Mouse (Mus musculus): ENCODE results near the gene Gda. TPM values are rescaled to one million over a fixed set of nuclear protein-coding genes. Genes with fewer than 3 reads are reported as not detected.

The Gda gene
- total and polyA plus RNA-seq, 2 experiments from 2014 or later, result 2.4 to 6.9 TPM

- H3K4me2 ChIP-seq (ENCODE audit: low read depth, low read length, poor library complexity, severe bottlenecking), result peak overlapping the region; percentile 95
- TF ChIP-seq CTCF (IDR thresholded peaks at IDR 0.05), result peak; percentile 61
- peak overlapping the region; percentile 62 for H3K4me3 ChIP-seq (ENCODE audit: low read depth, low read length)
- peaks cover 7% of the 10 kb centered on the region; the same call in 1 of the 2 replicates for H3K27me3 ChIP-seq (ENCODE audit: insufficient read depth, low read length)
- H3K36me3 ChIP-seq (ENCODE audit: insufficient read depth, low read length), result no peaks in the 10 kb centered on the region
- H3K9ac ChIP-seq (replicated peaks; ENCODE audit: low read length, poor library complexity, severe bottlenecking), result peak overlapping the region; percentile 50; the same call in 1 of the 2 replicates
- H3K27ac ChIP-seq (ENCODE audit: low read depth, low read length), result no peak overlapping the region
- H3K4me1 ChIP-seq (ENCODE audit: insufficient read depth, low read length), result peaks cover 4% of the 10 kb centered on the region; the same call in 1 of the 2 replicates
- no peaks in the 10 kb centered on the region for H3K9me3 ChIP-seq (ENCODE audit: low read length)
- ATAC-seq (ENCODE audit: low FRiP score) (peak; percentile 63; the same call in 1 of the 2 replicates), DNase-seq (ENCODE audit: low spot score) (peak; percentile 34)
- 3% methylated on average over 47 of the region's 48 CpGs for WGBS
These were observed 994 bp downstream of the Gda start for GRCm38 (mm10) chr19:21472121-21472780.

- no peaks in the 10 kb centered on the region for H3K36me3 ChIP-seq (ENCODE audit: insufficient read depth, low read length)
- no peak for TF ChIP-seq CTCF (IDR thresholded peaks at IDR 0.05)
- no peak for ATAC-seq (ENCODE audit: low FRiP score)
- H3K9me3 ChIP-seq (ENCODE audit: low read length), result no peaks in the 10 kb centered on the region
- no peak for DNase-seq (ENCODE audit: low spot score)
- H3K4me2 ChIP-seq (ENCODE audit: low read depth, low read length, poor library complexity, severe bottlenecking), result no peak overlapping the region
- H3K4me1 ChIP-seq (ENCODE audit: insufficient read depth, low read length), result no peaks in the 10 kb centered on the region
- H3K27ac ChIP-seq (ENCODE audit: low read depth, low read length), result no peak overlapping the region
- no peaks in the 10 kb centered on the region for H3K27me3 ChIP-seq (ENCODE audit: insufficient read depth, low read length)
- no peak overlapping the region for H3K4me3 ChIP-seq (ENCODE audit: low read depth, low read length)
- 84% methylated on average over 5 of the region's 5 CpGs for WGBS
- H3K9ac ChIP-seq (replicated peaks; ENCODE audit: low read length, poor library complexity, severe bottlenecking), result no peak overlapping the region
These were observed 11.9 kb downstream of the Gda start for GRCm38 (mm10) chr19:21461221-21461960.

- Histone ChIP-seq H3K4me1 (ENCODE audit: insufficient read depth, low read length) (no peaks in the 10 kb centered on the region), H3K9ac (replicated peaks; ENCODE audit: low read length, poor library complexity, severe bottlenecking) (no peak overlapping the region), H3K4me2 (ENCODE audit: low read depth, low read length, poor library complexity, severe bottlenecking) (no peak overlapping the region), H3K9me3 (ENCODE audit: low read length) (no peaks in the 10 kb centered on the region), H3K27ac (ENCODE audit: low read depth, low read length) (no peak overlapping the region), H3K27me3 (ENCODE audit: insufficient read depth, low read length) (no peaks in the 10 kb centered on the region), H3K36me3 (ENCODE audit: insufficient read depth, low read length) (no peaks in the 10 kb centered on the region), H3K4me3 (ENCODE audit: low read depth, low read length) (no peak overlapping the region)
- 85% methylated on average over 4 of the region's 4 CpGs for WGBS
- no peak for DNase-seq (ENCODE audit: low spot score)
- TF ChIP-seq CTCF (IDR thresholded peaks at IDR 0.05), result no peak
- ATAC-seq (ENCODE audit: low FRiP score), result no peak
These were observed 15.8 kb downstream of the Gda start for GRCm38 (mm10) chr19:21457461-21457860.

- no peaks in the 10 kb centered on the region for H3K4me1 ChIP-seq (ENCODE audit: insufficient read depth, low read length)
- no peak for TF ChIP-seq CTCF (IDR thresholded peaks at IDR 0.05)
- ATAC-seq (ENCODE audit: low FRiP score) (no peak), DNase-seq (ENCODE audit: low spot score) (no peak)
- H3K4me2 ChIP-seq (ENCODE audit: low read depth, low read length, poor library complexity, severe bottlenecking), result no peak overlapping the region
- WGBS, result 73% methylated on average over 3 of the region's 3 CpGs
- no peak overlapping the region for H3K4me3 ChIP-seq (ENCODE audit: low read depth, low read length)
- no peak overlapping the region for H3K27ac ChIP-seq (ENCODE audit: low read depth, low read length)
- H3K9ac ChIP-seq (replicated peaks; ENCODE audit: low read length, poor library complexity, severe bottlenecking), result no peak overlapping the region
- no peaks in the 10 kb centered on the region for H3K36me3 ChIP-seq (ENCODE audit: insufficient read depth, low read length)
- H3K9me3 ChIP-seq (ENCODE audit: low read length), result no peaks in the 10 kb centered on the region
- no peaks in the 10 kb centered on the region for H3K27me3 ChIP-seq (ENCODE audit: insufficient read depth, low read length)
These were observed 31.5 kb downstream of the Gda start for GRCm38 (mm10) chr19:21441787-21442186.

GRCm38 (mm10) chr19:21440841-21441240, 32.4 kb downstream of the Gda start:
- ATAC-seq (ENCODE audit: low FRiP score), result no peak
- 90% methylated on average over 6 of the region's 6 CpGs for WGBS
- Histone ChIP-seq H3K27ac (ENCODE audit: low read depth, low read length) (no peak overlapping the region), H3K4me3 (ENCODE audit: low read depth, low read length) (no peak overlapping the region), H3K9me3 (ENCODE audit: low read length) (no peaks in the 10 kb centered on the region), H3K4me1 (ENCODE audit: insufficient read depth, low read length) (no peaks in the 10 kb centered on the region), H3K9ac (replicated peaks; ENCODE audit: low read length, poor library complexity, severe bottlenecking) (no peak overlapping the region), H3K4me2 (ENCODE audit: low read depth, low read length, poor library complexity, severe bottlenecking) (no peak overlapping the region), H3K27me3 (ENCODE audit: insufficient read depth, low read length) (no peaks in the 10 kb centered on the region), H3K36me3 (ENCODE audit: insufficient read depth, low read length) (no peaks in the 10 kb centered on the region)
- no peak for DNase-seq (ENCODE audit: low spot score)
- no peak for TF ChIP-seq CTCF (IDR thresholded peaks at IDR 0.05)

GRCm38 (mm10) chr19:21439141-21439737, 34.0 kb downstream of the Gda start:
- Histone ChIP-seq H3K4me1 (ENCODE audit: insufficient read depth, low read length) (no peaks in the 10 kb centered on the region), H3K9me3 (ENCODE audit: low read length) (no peaks in the 10 kb centered on the region), H3K9ac (replicated peaks; ENCODE audit: low read length, poor library complexity, severe bottlenecking) (no peak overlapping the region), H3K4me3 (ENCODE audit: low read depth, low read length) (no peak overlapping the region), H3K27me3 (ENCODE audit: insufficient read depth, low read length) (no peaks in the 10 kb centered on the region), H3K27ac (ENCODE audit: low read depth, low read length) (no peak overlapping the region), H3K36me3 (ENCODE audit: insufficient read depth, low read length) (no peaks in the 10 kb centered on the region), H3K4me2 (ENCODE audit: low read depth, low read length, poor library complexity, severe bottlenecking) (no peak overlapping the region)
- TF ChIP-seq CTCF (IDR thresholded peaks at IDR 0.05), result no peak
- WGBS, result 78% methylated on average over 3 of the region's 3 CpGs
- DNase-seq (ENCODE audit: low spot score), result no peak
- no peak for ATAC-seq (ENCODE audit: low FRiP score)

Measured in midbrain, postnatal 0 days (tissue).